ENCODE assay signal across 25 mouse cellular contexts in genomic region chr9:69728736-69729135, GRCm38 (mm10). TPM values are rescaled to one million over a fixed set of nuclear protein-coding genes. Genes with fewer than 3 reads are reported as not detected.
"Had no signal": no experiment of that assay in that cellular context is flagged by ENCODE, and none has a peak within 500 bp of the region (broad histone marks: within the 10 kb centered on the region; RNA-seq: fewer than 3 reads in every experiment).

No protein-coding gene starts in this region.

- DNase-seq: kidney, adult 11 months; kidney, adult 8-10 months; kidney, postnatal 10 days; kidney, postnatal 36 days; layer of hippocampus, postnatal 36 days; left cerebral cortex, postnatal 4 days; liver, postnatal 0 days; lung, embryonic 14.5 days; midbrain, embryonic 14.5 days had no signal

- H3K27me3 ChIP-seq: intestine, embryonic 15.5 days; limb, embryonic 12.5 days; limb, embryonic 15.5 days had no signal

- H3K4me3 ChIP-seq: intestine, embryonic 15.5 days; kidney, embryonic 15.5 days; left cerebral cortex, adult 2 months; limb, embryonic 12.5 days; limb, embryonic 15.5 days had no signal

- H3K4me1 ChIP-seq: intestine, embryonic 15.5 days; kidney, embryonic 15.5 days; limb, embryonic 12.5 days; limb, embryonic 15.5 days had no signal

- H3K27ac ChIP-seq: intestine, embryonic 15.5 days; kidney, embryonic 15.5 days; left cerebral cortex, adult 2 months; limb, embryonic 12.5 days; limb, embryonic 15.5 days; liver, embryonic 14.5 days; macrophage had no signal

- H3K36me3 ChIP-seq: intestine, embryonic 15.5 days; kidney, embryonic 15.5 days; limb, embryonic 12.5 days; limb, embryonic 15.5 days had no signal

RNA-seq across cellular contexts. Expression of gene Foxb1, which starts 32.0 kb away (rescaled TPM):
- total RNA-seq: layer of hippocampus, adult 8-10 months; layer of hippocampus, postnatal 36 days; left cerebral cortex, adult 2 months; left cerebral cortex, postnatal 14 days; megakaryocyte-erythroid progenitor cell, adult 5-6 weeks had no signal
- polyA plus RNA-seq: intestine, embryonic 15.5 days; limb, embryonic 12.5 days; limb, embryonic 15.5 days; liver, embryonic 11.5 days; liver, embryonic 14.5 days; liver, postnatal 0 days; lung, embryonic 14.5 days; lung, postnatal 0 days; macrophage; small intestine, adult 2 months; spleen, adult 2 months; stomach, embryonic 16.5 days; urinary bladder, adult 2 months had no signal
